Mouse (Mus musculus): ENCODE data around the gene Ift74.
"Not testable (repeated sequence)": the region's sequence is repeated elsewhere in the genome, so short reads cannot be mapped to it uniquely, and the experiment has no call there.

Ift74 gene

GRCm38 (mm10) chr4:94613972-94614626 is at the start of gene Ift74:
TSS of gene Ift74 (plus strand) at chr4:94614491.
- peak; percentile 96 for DNase-seq

GRCm38 (mm10) chr4:94572677-94573076 is 41.6 kb upstream of the Ift74 start:
- no peak for DNase-seq

GRCm38 (mm10) chr4:94591765-94592381 is 22.4 kb upstream of the Ift74 start:
- no peak for DNase-seq

- DNase-seq, result no peak
Measured at GRCm38 (mm10) chr4:94592709-94593108, 21.6 kb upstream of the Ift74 start.

GRCm38 (mm10) chr4:94601395-94601794 is 12.9 kb upstream of the Ift74 start:
- no peak for DNase-seq

GRCm38 (mm10) chr4:94602496-94603030 is 11.7 kb upstream of the Ift74 start:
- no peak for DNase-seq

- peak; percentile 95 for DNase-seq
Measured at GRCm38 (mm10) chr4:94603031-94603629, 11.2 kb upstream of the Ift74 start, which contains the start of gene Plaa. TSS of gene Plaa (minus strand) at chr4:94603244.

GRCm38 (mm10) chr4:94604452-94605019 is 9.8 kb upstream of the Ift74 start:
- DNase-seq, result no peak

- no peak for DNase-seq
Measured at GRCm38 (mm10) chr4:94605591-94605990, 8.7 kb upstream of the Ift74 start.

GRCm38 (mm10) chr4:94610339-94610738 is 4.0 kb upstream of the Ift74 start:
- DNase-seq, result no peak

- DNase-seq, result no peak
Measured at GRCm38 (mm10) chr4:94614627-94615006, 326 bp downstream of the Ift74 start.

GRCm38 (mm10) chr4:94620077-94620476 is 5.8 kb downstream of the Ift74 start:
- DNase-seq, result no peak

GRCm38 (mm10) chr4:94643141-94643540 is 28.9 kb downstream of the Ift74 start:
- DNase-seq, result peak; percentile 4

- DNase-seq, result no peak
Measured at GRCm38 (mm10) chr4:94649920-94650319, 35.6 kb downstream of the Ift74 start, which contains the start of gene Lrrc19. TSS of gene Lrrc19 (minus strand) at chr4:94650144.

- not testable (repeated sequence) for DNase-seq
Measured at GRCm38 (mm10) chr4:94650426-94651175, 36.3 kb downstream of the Ift74 start.

GRCm38 (mm10) chr4:94669718-94670117 is 55.4 kb downstream of the Ift74 start:
- DNase-seq, result no peak

- no peak for DNase-seq
Measured at GRCm38 (mm10) chr4:94680662-94681061, 66.4 kb downstream of the Ift74 start.

GRCm38 (mm10) chr4:94681181-94681580 is 66.9 kb downstream of the Ift74 start:
- DNase-seq, result no peak

- no peak for DNase-seq
Measured at GRCm38 (mm10) chr4:94682029-94682428, 67.7 kb downstream of the Ift74 start.

GRCm38 (mm10) chr4:94683305-94683704 is 69.0 kb downstream of the Ift74 start:
- DNase-seq, result no peak

GRCm38 (mm10) chr4:94689804-94690203 is 75.5 kb downstream of the Ift74 start:
- not testable (repeated sequence) for DNase-seq

GRCm38 (mm10) chr4:94691078-94691477 is 76.8 kb downstream of the Ift74 start:
- DNase-seq, result no peak

- no peak for DNase-seq
Measured at GRCm38 (mm10) chr4:94692175-94692574, 77.9 kb downstream of the Ift74 start.

Measured in right cerebral cortex, adult 18-20 months (tissue).